ENCODE assay signal across 18 mouse cellular contexts in genomic region chr4:140396548-140396947, GRCm38 (mm10).
A peak's percentile ranks its signal among the peaks of the same experiment; 100 is the strongest.
DNase-seq lines count a peak whose midpoint lies in the region; ATAC-seq and TF ChIP-seq lines count a peak whose summit lies in the region.
"Had no signal": no experiment of that assay in that cellular context is flagged by ENCODE, and none has a peak within 500 bp of the region (broad histone marks: within the 10 kb centered on the region; RNA-seq: fewer than 3 reads in every experiment).

No protein-coding gene starts in this region.

- TF ChIP-seq CTCF in brain, embryonic 14.5 days (IDR thresholded peaks at IDR 0.05; ENCODE audit: borderline replicate concordance, extremely low read depth, insufficient read depth, insufficient read length): no peak

- TF ChIP-seq POLR2A in brain, embryonic 14.5 days (IDR thresholded peaks at IDR 0.05; ENCODE audit: borderline replicate concordance, extremely low read depth, insufficient read depth, insufficient read length, poor library complexity, severe bottlenecking): no peak

- H3K9me3 ChIP-seq in midbrain, embryonic 14.5 days (ENCODE audit: control insufficient read depth, low read length): no peaks in the 10 kb centered on the region
- H3K9me3 ChIP-seq in midbrain, embryonic 15.5 days: no peaks in the 10 kb centered on the region
- H3K9me3 ChIP-seq: embryonic facial prominence, embryonic 10.5 days; forebrain, embryonic 15.5 days; heart, embryonic 13.5 days; hindbrain, embryonic 12.5 days had no signal

- H3K27ac ChIP-seq in midbrain, embryonic 14.5 days (replicated peaks; ENCODE audit: low read depth, low read length): no peak overlapping the region
- H3K27ac ChIP-seq in midbrain, embryonic 15.5 days: no peak overlapping the region
- H3K27ac ChIP-seq: embryonic facial prominence, embryonic 10.5 days; forebrain, embryonic 15.5 days; heart, embryonic 13.5 days; hindbrain, embryonic 12.5 days had no signal

- no peak overlapping the region for H3K9ac ChIP-seq in midbrain, embryonic 14.5 days (replicated peaks; ENCODE audit: low read length)
- no peak overlapping the region for H3K9ac ChIP-seq in midbrain, embryonic 15.5 days
- H3K9ac ChIP-seq: forebrain, embryonic 15.5 days; heart, embryonic 13.5 days; hindbrain, embryonic 12.5 days had no signal

- no peak overlapping the region for H3K4me2 ChIP-seq in midbrain, embryonic 14.5 days (ENCODE audit: low read length)
- no peak overlapping the region for H3K4me2 ChIP-seq in midbrain, embryonic 15.5 days
- H3K4me2 ChIP-seq: forebrain, embryonic 15.5 days; heart, embryonic 13.5 days; hindbrain, embryonic 12.5 days had no signal

- no peak for ATAC-seq in midbrain, embryonic 14.5 days (ENCODE audit: low FRiP score, low TSS enrichment)
- no peak for ATAC-seq in midbrain, embryonic 15.5 days (replicated peaks)
- ATAC-seq: forebrain, embryonic 15.5 days; hindbrain, embryonic 16.5 days had no signal

- 60% methylated on average over 8 of the region's 8 CpGs for WGBS in midbrain, embryonic 14.5 days
- 54% methylated on average over 8 of the region's 8 CpGs for WGBS in midbrain, embryonic 15.5 days

- peak; percentile 63 to 65 for DNase-seq in cerebellum, postnatal 10 days
- no peak for DNase-seq in cerebellum, adult 11-12 months
- peak; percentile 16 for DNase-seq in layer of hippocampus, adult 11-12 months (ENCODE audit: low spot score)
- DNase-seq in layer of hippocampus, postnatal 14 days (ENCODE audit: low spot score in 2 of 2): no peak
- DNase-seq in midbrain, embryonic 14.5 days: peak; percentile 67
- DNase-seq in brain, embryonic 14.5 days (ENCODE audit: low read depth): peak; percentile 58
- DNase-seq: adrenal gland, postnatal 25 days; cerebellum, adult 8-10 months; cerebellum, postnatal 36 days; gastrocnemius, postnatal 36 days; heart, adult 11 months; heart, postnatal 36 days had no signal

- no peaks in the 10 kb centered on the region for H3K36me3 ChIP-seq in midbrain, embryonic 14.5 days (ENCODE audit: control insufficient read depth, insufficient read depth, low read length)
- H3K36me3 ChIP-seq in midbrain, embryonic 15.5 days (replicated peaks): no peaks in the 10 kb centered on the region
- H3K36me3 ChIP-seq: embryonic facial prominence, embryonic 10.5 days; forebrain, embryonic 15.5 days; heart, embryonic 13.5 days; hindbrain, embryonic 12.5 days had no signal

- H3K4me3 ChIP-seq in midbrain, embryonic 14.5 days (replicated peaks; ENCODE audit: low read depth, low read length): no peak overlapping the region
- H3K4me3 ChIP-seq in midbrain, embryonic 15.5 days: no peak overlapping the region
- H3K4me3 ChIP-seq: embryonic facial prominence, embryonic 10.5 days; forebrain, embryonic 15.5 days; heart, embryonic 13.5 days; hindbrain, embryonic 12.5 days had no signal

- no peaks in the 10 kb centered on the region for H3K4me1 ChIP-seq in midbrain, embryonic 14.5 days (ENCODE audit: control insufficient read depth, insufficient read depth, low read length)
- H3K4me1 ChIP-seq in midbrain, embryonic 15.5 days: peaks cover 14% of the 10 kb centered on the region; the same call in 1 of the 2 replicates
- H3K4me1 ChIP-seq: embryonic facial prominence, embryonic 10.5 days had no signal

- H3K27me3 ChIP-seq in midbrain, embryonic 14.5 days (ENCODE audit: control insufficient read depth, insufficient read depth, low read length): no peaks in the 10 kb centered on the region
- no peaks in the 10 kb centered on the region for H3K27me3 ChIP-seq in midbrain, embryonic 15.5 days (replicated peaks)
- H3K27me3 ChIP-seq: forebrain, embryonic 15.5 days; hindbrain, embryonic 12.5 days had no signal

Comparison
In these comparisons a context has a peak if more than half of its experiments do, and no peak if none do; other contexts are left out.
1. DNase-seq: peak in cerebellum, postnatal 10 days (2 of 2), layer of hippocampus, adult 11-12 months (single experiment), midbrain, embryonic 14.5 days (single experiment) and brain, embryonic 14.5 days (single experiment); none in cerebellum, adult 11-12 months (single experiment) and layer of hippocampus, postnatal 14 days (0 of 2).